Mouse (Mus musculus): ENCODE measurements around the gene Hist1h1c. TPM values are rescaled to one million over a fixed set of nuclear protein-coding genes. Genes with fewer than 3 reads are reported as not detected.

Hist1h1c gene
- 137 and 180 TPM in 2 replicates for polyA plus RNA-seq (2015; fragmentation: Nextera tagmentation; extraction: Ambion mirVana)

DNA sequence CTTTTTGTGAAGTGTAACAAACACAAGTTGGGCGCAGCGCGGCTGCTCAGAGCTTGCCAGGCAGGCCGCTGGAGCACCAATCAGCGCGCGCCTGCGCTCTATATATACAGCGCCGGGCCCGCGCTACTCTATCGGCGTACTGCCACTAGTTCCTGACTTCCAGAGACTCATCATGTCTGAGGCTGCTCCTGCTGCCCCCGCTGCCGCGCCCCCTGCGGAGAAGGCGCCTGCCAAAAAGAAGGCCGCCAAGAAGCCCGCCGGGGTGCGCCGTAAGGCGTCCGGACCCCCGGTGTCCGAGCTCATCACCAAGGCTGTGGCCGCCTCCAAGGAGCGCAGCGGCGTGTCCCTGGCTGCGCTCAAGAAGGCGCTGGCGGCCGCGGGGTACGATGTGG is at the start of gene Hist1h1c:
Gene Hist1h1c (plus strand): TSS at position 132 of the 392 bp plus-strand sequence.

DNA sequence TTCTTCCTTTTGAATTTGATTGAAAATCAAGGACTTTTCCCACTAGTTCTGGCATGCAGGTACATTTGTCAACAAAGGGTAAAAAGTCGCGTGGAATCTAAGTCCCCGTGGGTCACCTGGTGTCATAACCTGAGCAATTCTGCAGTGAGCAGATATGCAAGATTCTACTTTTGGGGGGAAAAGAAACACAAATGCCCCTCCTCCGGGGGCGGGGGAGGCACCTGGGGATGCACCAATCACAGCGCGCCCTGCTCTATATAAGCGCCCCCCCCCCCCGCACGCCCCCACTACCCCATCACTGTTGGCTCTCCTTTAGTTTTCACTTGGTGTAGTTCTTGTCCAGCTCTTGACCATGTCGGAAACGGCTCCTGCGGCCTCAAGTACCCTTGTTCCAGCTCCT is 43.1 kb upstream of the Hist1h1c start, which contains the start of gene Hist1h1t:
Gene Hist1h1t (plus strand): TSS at position 301 of the 400 bp plus-strand sequence.

DNA sequence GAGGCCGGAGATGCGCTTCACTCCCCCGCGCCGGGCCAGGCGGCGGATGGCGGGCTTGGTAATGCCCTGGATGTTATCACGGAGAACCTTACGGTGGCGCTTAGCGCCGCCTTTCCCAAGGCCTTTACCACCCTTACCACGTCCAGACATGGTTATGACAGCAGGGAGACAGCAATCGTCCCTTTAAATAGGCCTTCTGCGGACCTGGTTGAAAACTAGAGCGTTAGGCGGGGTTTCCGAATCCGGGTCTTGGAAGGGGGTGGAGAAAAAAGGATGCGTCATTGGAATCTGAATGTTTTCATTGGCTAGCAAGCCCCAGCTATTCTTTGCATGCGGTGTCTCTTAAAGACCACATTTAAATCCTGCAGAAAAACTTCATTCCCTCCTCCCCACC is 40.3 kb upstream of the Hist1h1c start, which contains the start of gene Hist1h4c:
Gene Hist1h4c (minus strand): TSS at position 155 of the 394 bp plus-strand sequence.

DNA sequence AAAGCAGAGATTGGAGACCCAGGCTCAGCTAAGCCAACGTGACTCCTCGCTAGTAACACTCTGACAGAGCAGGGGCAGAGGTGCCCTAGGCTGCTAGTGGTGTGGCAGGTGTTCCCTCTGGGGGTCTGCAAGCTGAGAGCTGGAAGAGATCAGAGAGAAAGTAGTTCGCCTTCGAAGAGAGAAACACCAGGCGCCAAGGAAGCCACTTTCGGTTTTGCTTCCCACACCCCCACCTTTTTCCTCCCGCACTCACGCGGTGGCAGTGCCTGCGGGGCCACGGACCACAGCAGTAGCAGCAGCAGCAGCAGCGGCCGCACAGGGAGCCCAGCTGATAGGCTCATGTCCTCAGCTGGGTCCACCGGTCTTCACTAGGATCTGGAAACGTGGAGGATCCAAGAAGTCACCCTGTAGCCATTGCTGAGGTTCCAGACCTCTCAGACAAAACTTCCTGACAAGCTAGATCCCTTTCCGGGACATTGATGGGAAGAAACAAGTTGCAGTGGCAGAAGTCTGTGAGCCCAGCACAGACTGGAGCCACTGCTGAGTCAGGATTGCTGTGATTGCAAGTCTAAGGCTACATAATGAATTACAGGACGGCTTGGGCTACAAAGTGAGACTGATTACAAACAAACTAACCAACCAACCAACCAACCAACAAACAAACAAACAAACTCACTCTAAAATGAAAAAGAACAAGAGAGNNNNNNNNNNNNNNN is 28.1 kb upstream of the Hist1h1c start, which contains the start of gene Hfe:
Gene Hfe (minus strand): TSS at position 481 of the 716 bp plus-strand sequence.

DNA sequence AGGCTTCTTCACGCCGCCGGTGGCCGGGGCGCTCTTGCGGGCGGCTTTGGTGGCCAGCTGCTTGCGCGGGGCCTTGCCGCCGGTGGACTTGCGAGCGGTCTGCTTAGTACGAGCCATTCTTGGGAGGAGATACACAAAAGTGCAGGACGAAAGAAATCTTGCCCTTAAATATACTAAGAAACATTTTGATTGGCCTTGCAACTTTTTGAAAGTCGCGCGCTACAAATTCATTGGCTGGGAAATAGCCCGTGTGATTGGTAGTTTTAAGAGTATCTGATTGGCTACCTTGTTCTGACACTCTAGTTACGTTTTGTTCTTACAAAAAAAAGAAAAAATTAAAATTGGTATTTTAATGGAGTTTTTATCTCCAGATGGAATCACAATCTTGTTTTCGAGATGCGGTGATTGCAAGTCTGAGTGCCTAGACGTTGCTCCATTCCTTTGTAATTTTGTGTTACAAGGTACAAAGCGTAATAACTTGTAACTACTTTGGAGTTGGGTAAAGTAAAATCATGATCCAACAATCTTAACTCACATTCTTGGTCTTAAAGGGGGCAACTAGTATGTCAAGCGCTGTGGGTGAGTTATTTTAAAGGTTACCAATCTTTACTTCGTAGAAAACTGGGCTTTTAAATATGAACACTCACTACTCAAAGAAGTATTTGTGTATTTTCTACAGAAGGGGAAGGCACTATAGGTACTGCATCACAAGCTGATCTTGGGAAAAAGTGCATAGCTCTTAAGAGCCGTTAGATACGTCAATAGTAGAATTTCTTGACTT is 7.0 kb downstream of the Hist1h1c start, which contains the start of gene Hist1h3c:
Gene Hist1h3c (minus strand): TSS at position 222 of the 781 bp plus-strand sequence.

DNA sequence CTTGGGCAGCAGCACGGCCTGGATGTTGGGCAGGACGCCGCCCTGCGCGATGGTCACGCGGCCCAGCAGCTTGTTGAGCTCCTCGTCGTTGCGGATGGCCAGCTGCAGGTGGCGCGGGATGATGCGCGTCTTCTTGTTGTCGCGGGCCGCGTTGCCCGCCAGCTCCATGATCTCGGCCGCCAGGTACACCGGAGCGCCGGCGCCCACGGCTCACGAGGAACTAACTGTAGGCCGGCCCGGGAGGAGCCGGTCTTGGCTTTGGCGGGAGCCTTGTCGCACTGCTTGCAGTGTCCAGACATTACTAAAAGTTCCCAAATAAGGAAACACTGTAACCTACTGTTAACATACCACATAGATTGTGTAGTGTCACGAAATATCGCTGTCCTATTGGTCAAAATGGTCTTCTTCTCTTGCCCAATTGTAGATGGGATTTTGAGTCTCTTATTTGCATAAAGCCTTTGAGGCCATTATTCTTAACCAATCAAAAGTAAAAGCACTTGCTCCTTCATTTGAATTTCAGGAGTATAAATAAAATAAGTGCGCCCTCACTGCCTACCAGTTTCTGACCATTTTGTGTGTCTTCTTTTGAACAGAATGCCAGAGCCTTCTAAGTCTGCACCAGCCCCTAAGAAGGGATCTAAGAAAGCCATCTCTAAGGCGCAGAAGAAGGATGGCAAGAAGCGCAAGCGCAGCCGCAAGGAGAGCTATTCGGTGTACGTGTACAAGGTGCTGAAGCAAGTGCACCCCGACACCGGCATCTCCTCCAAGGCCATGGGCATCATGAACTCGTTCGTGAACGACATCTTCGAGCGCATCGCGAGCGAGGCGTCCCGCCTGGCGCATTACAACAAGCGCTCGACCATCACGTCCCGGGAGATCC is 7.8 kb downstream of the Hist1h1c start, which contains the start of gene Hist1h2bb:
Gene Hist1h2bb (plus strand): TSS at position 534 of the 880 bp plus-strand sequence.

DNA sequence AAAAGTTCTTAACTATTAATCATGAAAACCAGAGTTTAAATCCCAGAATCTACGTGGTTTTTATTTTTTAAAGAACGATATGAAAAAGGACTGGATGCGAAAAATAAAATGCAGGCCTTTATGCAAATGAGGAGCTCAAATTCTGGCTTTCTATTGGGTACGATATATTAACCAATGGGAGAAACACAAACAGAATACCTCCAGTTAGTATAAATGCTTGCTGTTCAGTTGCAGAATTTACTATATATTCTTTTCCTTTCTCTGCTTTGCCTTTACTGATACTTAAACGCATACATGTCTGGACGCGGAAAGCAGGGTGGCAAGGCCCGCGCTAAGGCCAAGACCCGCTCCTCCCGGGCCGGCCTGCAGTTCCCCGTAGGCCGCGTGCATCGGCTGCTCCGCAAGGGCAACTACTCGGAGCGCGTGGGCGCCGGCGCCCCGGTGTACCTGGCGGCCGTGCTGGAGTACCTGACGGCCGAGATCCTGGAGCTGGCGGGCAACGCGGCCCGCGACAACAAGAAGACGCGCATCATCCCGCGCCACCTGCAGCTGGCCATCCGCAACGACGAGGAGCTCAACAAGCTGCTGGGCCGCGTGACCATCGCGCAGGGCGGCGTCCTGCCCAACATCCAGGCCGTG is 12.3 kb downstream of the Hist1h1c start, which contains the start of gene Hist1h2ab:
Gene Hist1h2ab (plus strand): TSS at position 288 of the 639 bp plus-strand sequence.

DNA sequence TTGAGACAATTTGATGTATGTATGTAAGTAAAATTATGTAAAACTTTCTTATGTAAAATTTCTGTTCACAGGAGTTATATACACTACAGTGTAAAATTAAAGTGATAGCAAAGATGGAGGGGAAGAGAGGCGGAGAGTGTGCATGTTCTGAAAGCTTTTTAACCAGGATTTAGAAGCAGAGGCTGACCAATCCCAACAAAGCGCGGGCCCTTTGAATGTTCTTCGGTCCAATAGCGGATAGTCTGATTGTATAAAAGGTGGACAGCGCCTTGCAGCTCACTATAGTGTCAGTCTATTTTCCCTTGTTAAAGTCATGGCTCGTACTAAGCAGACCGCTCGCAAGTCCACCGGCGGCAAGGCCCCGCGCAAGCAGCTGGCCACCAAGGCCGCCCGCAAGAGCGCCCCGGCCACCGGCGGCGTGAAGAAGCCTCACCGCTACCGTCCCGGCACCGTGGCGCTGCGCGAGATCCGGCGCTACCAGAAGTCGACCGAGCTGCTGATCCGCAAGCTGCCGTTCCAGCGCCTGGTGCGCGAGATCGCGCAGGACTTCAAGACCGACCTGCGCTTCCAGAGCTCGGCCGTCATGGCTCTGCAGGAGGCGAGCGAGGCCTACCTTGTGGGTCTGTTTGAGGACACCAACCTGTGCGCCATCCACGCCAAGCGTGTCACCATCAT is 13.6 kb downstream of the Hist1h1c start, which contains the start of gene Hist1h3b:
Gene Hist1h3b (plus strand): TSS at position 201 of the 675 bp plus-strand sequence.

DNA sequence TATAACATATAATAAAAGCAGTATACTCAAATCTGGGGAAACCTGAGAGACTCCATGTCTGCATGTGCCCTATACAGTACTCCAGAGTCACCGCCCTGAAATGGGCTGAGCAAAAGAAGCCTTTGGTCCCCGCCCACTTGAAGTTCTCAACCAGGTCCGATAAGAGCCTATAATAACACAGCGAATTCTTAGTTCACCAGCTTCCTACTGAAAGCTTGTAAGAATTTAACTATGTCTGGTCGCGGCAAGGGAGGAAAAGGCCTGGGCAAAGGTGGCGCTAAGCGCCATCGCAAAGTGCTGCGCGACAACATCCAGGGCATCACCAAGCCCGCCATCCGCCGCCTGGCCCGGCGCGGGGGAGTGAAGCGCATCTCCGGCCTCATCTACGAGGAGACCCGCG is 18.2 kb downstream of the Hist1h1c start, which contains the start of gene Hist1h4b:
Gene Hist1h4b (plus strand): TSS at position 224 of the 400 bp plus-strand sequence.

DNA sequence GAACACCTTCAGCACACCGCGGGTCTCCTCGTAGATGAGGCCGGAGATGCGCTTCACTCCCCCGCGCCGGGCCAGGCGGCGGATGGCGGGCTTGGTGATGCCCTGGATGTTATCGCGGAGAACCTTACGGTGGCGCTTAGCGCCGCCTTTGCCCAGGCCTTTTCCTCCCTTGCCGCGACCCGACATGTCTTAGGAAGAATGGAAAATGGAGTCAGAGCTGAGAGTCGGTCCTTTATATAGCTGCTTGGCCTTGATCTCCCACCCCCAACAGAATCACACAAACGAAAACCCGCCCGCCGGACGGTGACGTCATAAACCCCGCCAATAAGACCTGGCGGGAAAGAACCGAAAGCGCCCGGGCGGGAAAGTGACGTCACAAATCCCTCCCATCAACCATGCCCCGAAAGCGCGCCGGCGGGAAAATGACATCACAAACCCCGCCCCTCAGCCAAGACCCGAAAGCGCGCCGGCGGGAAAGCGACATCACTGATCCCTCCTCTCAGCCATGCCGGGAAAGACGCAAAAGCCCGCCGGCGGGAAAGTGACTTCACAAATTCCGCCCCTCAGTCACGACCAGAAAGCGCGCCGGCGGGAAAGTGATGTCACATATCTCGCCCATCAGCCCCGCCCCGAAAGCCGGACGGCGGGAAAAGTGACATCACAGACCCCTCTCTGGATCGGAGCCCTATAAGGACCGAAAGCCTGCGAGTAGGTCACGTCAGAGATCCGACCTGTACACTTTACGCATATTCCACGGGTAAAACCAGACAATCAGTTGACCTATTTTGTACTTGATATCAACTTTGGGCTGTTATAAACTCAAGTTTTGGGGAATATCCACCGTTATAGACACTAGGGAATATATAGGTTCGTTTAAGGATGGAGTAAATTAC is 22.6 kb downstream of the Hist1h1c start, which contains the start of gene Hist1h4a:
Gene Hist1h4a (minus strand): TSS at position 259 of the 893 bp plus-strand sequence.

DNA sequence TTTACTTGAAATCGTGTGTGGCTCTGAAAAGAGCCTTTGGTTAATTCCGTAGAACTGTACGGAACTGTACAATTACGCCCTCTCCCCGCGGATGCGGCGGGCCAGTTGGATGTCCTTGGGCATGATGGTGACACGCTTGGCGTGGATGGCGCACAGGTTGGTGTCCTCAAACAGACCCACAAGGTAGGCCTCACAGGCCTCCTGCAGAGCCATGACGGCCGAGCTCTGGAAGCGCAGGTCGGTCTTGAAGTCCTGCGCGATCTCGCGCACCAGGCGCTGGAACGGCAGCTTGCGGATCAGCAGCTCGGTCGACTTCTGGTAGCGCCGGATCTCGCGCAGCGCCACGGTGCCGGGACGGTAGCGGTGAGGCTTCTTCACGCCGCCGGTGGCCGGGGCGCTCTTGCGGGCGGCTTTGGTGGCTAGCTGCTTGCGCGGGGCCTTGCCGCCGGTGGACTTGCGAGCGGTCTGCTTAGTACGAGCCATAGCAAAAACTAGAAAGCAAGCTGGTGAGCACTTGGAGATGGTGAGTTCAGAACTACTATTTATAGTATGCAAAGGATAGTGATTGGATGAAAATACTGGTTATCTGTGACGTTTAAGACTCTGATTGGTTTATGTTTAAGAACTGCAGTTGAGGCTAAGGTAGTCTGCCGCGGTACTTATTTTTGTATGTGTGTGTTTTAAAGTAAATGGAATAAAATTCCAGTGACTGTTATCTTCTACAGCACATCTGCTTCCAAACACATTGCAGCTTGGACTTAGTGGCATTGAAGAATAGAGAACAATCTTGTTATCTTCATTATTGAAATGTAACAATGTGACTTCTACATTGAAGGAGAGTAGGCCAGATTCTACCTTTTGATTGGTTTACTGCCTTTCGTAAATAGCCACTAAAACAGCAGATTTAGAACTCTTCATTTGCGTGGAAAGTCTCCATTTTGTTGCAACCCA is 23.5 kb downstream of the Hist1h1c start, which contains the start of gene Hist1h3a:
Gene Hist1h3a (minus strand): TSS at position 516 of the 951 bp plus-strand sequence.

DNA sequence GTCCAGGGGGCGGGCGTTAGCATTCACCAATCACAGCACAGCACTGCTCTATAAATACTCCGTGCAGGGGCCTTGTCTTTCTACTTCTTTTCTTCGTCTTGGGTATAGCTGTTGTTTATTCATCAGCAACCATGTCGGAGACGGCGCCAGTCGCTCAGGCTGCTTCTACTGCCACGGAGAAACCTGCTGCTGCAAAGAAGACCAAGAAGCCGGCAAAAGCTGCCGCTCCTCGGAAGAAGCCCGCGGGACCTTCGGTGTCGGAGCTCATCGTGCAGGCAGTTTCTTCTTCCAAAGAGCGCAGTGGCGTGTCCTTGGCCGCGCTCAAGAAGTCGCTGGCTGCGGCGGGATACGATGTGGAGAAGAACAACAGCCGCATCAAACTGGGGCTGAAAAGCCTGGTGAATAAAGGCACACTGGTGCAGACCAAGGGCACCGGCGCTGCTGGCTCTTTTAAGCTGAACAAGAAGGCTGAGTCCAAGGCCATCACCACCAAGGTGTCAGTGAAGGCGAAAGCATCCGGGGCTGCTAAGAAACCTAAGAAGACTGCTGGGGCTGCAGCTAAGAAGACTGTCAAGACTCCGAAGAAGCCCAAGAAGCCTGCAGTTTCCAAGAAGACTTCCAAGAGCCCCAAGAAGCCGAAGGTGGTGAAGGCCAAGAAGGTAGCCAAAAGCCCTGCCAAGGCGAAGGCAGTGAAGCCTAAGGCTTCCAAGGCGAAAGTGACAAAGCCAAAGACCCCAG is 25.1 kb downstream of the Hist1h1c start, which contains the start of gene Hist1h1a:
Gene Hist1h1a (plus strand): TSS at position 81 of the 738 bp plus-strand sequence.

DNA sequence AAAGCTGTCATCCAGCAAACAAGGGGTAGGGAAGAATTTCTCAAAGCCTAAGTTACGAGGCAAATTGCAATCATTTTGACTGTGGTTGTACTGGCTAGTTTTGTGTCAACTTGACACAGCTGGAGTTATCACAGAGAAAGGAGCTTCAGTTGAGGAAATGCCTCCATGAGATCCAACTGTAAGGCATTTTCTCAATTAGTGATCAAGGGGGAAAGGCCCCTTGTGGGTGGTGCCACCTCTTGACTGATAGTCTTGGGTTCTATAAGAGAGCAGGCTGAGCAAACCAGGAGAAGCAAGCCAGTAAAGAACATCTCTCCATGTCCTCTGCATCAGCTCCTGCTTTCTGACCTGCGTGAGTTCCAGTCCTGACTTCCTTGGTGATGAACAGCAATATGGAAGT is 31.0 kb downstream of the Hist1h1c start, which contains the start of gene Trim38:
Gene Trim38 (plus strand): TSS at position 301 of the 400 bp plus-strand sequence.

